Mouse (Mus musculus): ENCODE data around the gene Ptgr1.

DNA sequence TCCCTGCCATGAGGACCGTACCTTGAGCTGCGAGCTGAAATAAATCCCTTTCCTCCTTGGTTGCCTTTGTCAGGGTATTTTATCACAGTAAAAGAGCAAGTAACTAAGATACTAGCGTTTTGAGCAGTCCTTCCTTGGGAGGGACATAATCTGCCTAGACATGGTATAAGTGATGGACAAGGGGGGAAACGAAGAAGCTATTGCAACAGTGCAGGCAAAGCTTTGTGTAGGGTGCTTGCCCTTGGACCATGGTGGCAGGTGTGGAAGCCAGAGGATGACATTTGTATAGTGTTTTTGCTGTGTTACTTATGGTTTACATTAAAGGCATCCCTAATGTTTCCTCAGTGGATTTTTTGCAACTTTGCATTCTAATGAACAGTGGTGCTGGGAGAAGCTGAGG, 44.0 kb downstream of the Ptgr1 start:
- TF ChIP-seq MYOD1 (IDR thresholded peaks at IDR 0.05; ENCODE audit: control insufficient read depth in 1 of 3, insufficient read length in 2 of 3, low read depth in 2 of 3) (no peak), POLR2AphosphoS2 (IDR thresholded peaks at IDR 0.05; ENCODE audit: insufficient read length, low read depth) (no peak)

Data from myocyte (in vitro differentiated cells).